Comparison of ENCODE assay signal across 15 mouse cellular contexts in genomic region chr1:106523741-106524140, GRCm38 (mm10).
DNase-seq lines count a peak whose midpoint lies in the region; ATAC-seq and TF ChIP-seq lines count a peak whose summit lies in the region.
"Had no signal": no experiment of that assay in that cellular context is flagged by ENCODE, and none has a peak within 500 bp of the region (broad histone marks: within the 10 kb centered on the region; RNA-seq: fewer than 3 reads in every experiment).

No protein-coding gene starts in this region.

- DNase-seq in adrenal gland, postnatal 14 days: peak; percentile 32
- DNase-seq in adrenal gland, adult 2 months: no peak
- peak; percentile 36 for DNase-seq in lung, postnatal 0 days (ENCODE audit: low spot score)
- DNase-seq in lung, adult 2 months: no peak
- peak; percentile 53 for DNase-seq in heart, adult 8-10 months (ENCODE audit: low spot score)
- no peak for DNase-seq in right cerebral cortex, adult 2 months (ENCODE audit: low spot score in 2 of 2)
- DNase-seq in embryo, embryonic 10.5 days (ENCODE audit: low spot score): no peak
- DNase-seq: cerebellum, postnatal 36 days; kidney, adult 2 months; right cerebral cortex, adult 18-20 months had no signal

- no peaks in the 10 kb centered on the region for H3K9me3 ChIP-seq in lung, postnatal 0 days (ENCODE audit: low read length)
- H3K9me3 ChIP-seq: megakaryocyte, embryonic 14.5 days; neural tube, embryonic 15.5 days had no signal

- no peak for TF ChIP-seq CTCF in lung, postnatal 0 days (IDR thresholded peaks at IDR 0.05)
- TF ChIP-seq CTCF in lung, adult 2 months (IDR thresholded peaks at IDR 0.05; ENCODE audit: insufficient read depth, low read length): no peak

- H3K4me3 ChIP-seq in lung, postnatal 0 days (ENCODE audit: low read depth, low read length): no peak overlapping the region
- no peak overlapping the region for H3K4me3 ChIP-seq in lung, adult 2 months (replicated peaks; ENCODE audit: extremely low read depth, low read depth, low read length)
- H3K4me3 ChIP-seq: left cerebral cortex, adult 2 months; megakaryocyte, embryonic 14.5 days; neural tube, embryonic 15.5 days had no signal

- H3K27me3 ChIP-seq in lung, postnatal 0 days (replicated peaks; ENCODE audit: insufficient read depth, low read length): no peaks in the 10 kb centered on the region
- H3K27me3 ChIP-seq: neural tube, embryonic 15.5 days had no signal

- H3K27ac ChIP-seq in lung, postnatal 0 days (ENCODE audit: low read length): no peak overlapping the region
- H3K27ac ChIP-seq: left cerebral cortex, adult 2 months; neural tube, embryonic 15.5 days had no signal

- no peak for TF ChIP-seq EP300 in lung, postnatal 0 days (IDR thresholded peaks at IDR 0.05)

- 0 out of 2 replicates have a peak, but pooled peaks have one; percentile 48 for ATAC-seq in lung, postnatal 0 days
- peak; percentile 51; the same call in 1 of the 2 replicates for ATAC-seq in megakaryocyte-erythroid progenitor cell, adult 5-6 weeks (replicated peaks; ENCODE audit: low FRiP score, low TSS enrichment, poor library complexity, severe bottlenecking)
- ATAC-seq: forebrain, embryonic 14.5 days had no signal

- WGBS in lung, postnatal 0 days: 52% methylated on average over 6 of the region's 6 CpGs
- 61% methylated on average over 6 of the region's 6 CpGs for WGBS in lung, adult 2 months

- no peak for TF ChIP-seq POLR2A in lung, adult 2 months (IDR thresholded peaks at IDR 0.05; ENCODE audit: borderline replicate concordance, extremely low read depth, low read depth, low read length)

- no peaks in the 10 kb centered on the region for H3K36me3 ChIP-seq in lung, postnatal 0 days (ENCODE audit: insufficient read depth, low read length)
- H3K36me3 ChIP-seq: neural tube, embryonic 15.5 days had no signal

- H3K9ac ChIP-seq in lung, postnatal 0 days (replicated peaks; ENCODE audit: low read depth): no peak overlapping the region
- H3K9ac ChIP-seq: neural tube, embryonic 15.5 days had no signal

- no peak overlapping the region for H3K4me2 ChIP-seq in lung, postnatal 0 days (replicated peaks; ENCODE audit: low read depth, low read length)
- H3K4me2 ChIP-seq: neural tube, embryonic 15.5 days had no signal

- peaks cover 7% of the 10 kb centered on the region; the same call in 1 of the 2 replicates for H3K4me1 ChIP-seq in lung, postnatal 0 days (ENCODE audit: insufficient read depth, low read depth, low read length)
- peaks cover 5% of the 10 kb centered on the region; the same call in 1 of the 2 replicates for H3K4me1 ChIP-seq in lung, adult 2 months (ENCODE audit: control insufficient read depth, insufficient read depth, low read length)

Comparison
In these comparisons a context has a peak if more than half of its experiments do, and no peak if none do; other contexts are left out.
1. DNase-seq: peak in adrenal gland, postnatal 14 days (single experiment), lung, postnatal 0 days (single experiment) and heart, adult 8-10 months (single experiment); none in adrenal gland, adult 2 months (single experiment), lung, adult 2 months (single experiment), right cerebral cortex, adult 2 months (0 of 2) and embryo, embryonic 10.5 days (single experiment).